Mouse (Mus musculus) small intestine, adult 2 months (tissue): ENCODE data around the gene Arid3a.

Experiments
- CTCF ChIP-seq: fragments of 200-500 bp; IDR thresholded peaks from 2 replicates; pipeline ENCODE4 v1.5.1; 2012; ENCODE audit warnings: low read depth, mild to moderate bottlenecking, control low read depth, inconsistent platforms, low read length, moderate library complexity, mixed read lengths; ENCODE audit not compliant: insufficient replicate concordance, insufficient read length; ENCODE audit errors: extremely low read depth
- POLR2A ChIP-seq: fragments of 200-500 bp; IDR thresholded peaks from 2 replicates; pipeline ENCODE4 v1.6.1; 2012; ENCODE audit warnings: low read depth, mild to moderate bottlenecking, control low read depth, inconsistent platforms, low read length, moderate library complexity

GRCm38 (mm10) chr10:79997034-79997760, 70.4 kb downstream of the Arid3a start:
- no peak for TF ChIP-seq CTCF
- peak; percentile 37; the same call in 1 of the 2 replicates for TF ChIP-seq POLR2A
